Mouse (Mus musculus): Measurements from ENCODE around the gene Slc15a3.

Slc15a3 gene

GRCm38 (mm10) chr19:10868623-10869141, 29.2 kb downstream of the Slc15a3 start:
- intact Hi-C loops (cut with DNase I): no loop called here

- intact Hi-C loops (cut with DNase I): no loop called here
Observed at GRCm38 (mm10) chr19:10869241-10869885, 29.8 kb downstream of the Slc15a3 start.

- intact Hi-C loops (cut with DNase I): no loop called here
Observed at GRCm38 (mm10) chr19:10869886-10870527, 30.5 kb downstream of the Slc15a3 start, which contains the start of gene Tmem132a. Tmem132a (minus strand) TSS chr19:10869940.

- intact Hi-C loops (cut with DNase I): no loop called here
Observed at GRCm38 (mm10) chr19:10870676-10871075, 31.1 kb downstream of the Slc15a3 start.

GRCm38 (mm10) chr19:10871328-10871961, 31.9 kb downstream of the Slc15a3 start:
- intact Hi-C loops (cut with DNase I): no loop called here

GRCm38 (mm10) chr19:10878201-10878837, 38.8 kb downstream of the Slc15a3 start:
- intact Hi-C loops (cut with DNase I): no loop called here

GRCm38 (mm10) chr19:10880085-10880974, 40.8 kb downstream of the Slc15a3 start:
- intact Hi-C loops (cut with DNase I): no loop called here

- intact Hi-C loops (cut with DNase I): no loop called here
Observed at GRCm38 (mm10) chr19:10880975-10881425, 41.5 kb downstream of the Slc15a3 start.

GRCm38 (mm10) chr19:10881426-10882154, 42.1 kb downstream of the Slc15a3 start, which contains the start of gene Tmem109:
Tmem109 (minus strand) TSS chr19:10882001.
- intact Hi-C loops (cut with DNase I): no loop called here

GRCm38 (mm10) chr19:10892201-10892600, 52.7 kb downstream of the Slc15a3 start:
- intact Hi-C loops (cut with DNase I): no loop called here

- intact Hi-C loops (cut with DNase I): no loop called here
Observed at GRCm38 (mm10) chr19:10895016-10895528, 55.5 kb downstream of the Slc15a3 start, which contains the start of gene Prpf19. Prpf19 (plus strand) TSS chr19:10895231.

GRCm38 (mm10) chr19:10895708-10896107, 56.2 kb downstream of the Slc15a3 start:
- intact Hi-C loops (cut with DNase I): no loop called here

GRCm38 (mm10) chr19:10896849-10897248, 57.3 kb downstream of the Slc15a3 start:
- intact Hi-C loops (cut with DNase I): no loop called here

- intact Hi-C loops (cut with DNase I): no loop called here
Observed at GRCm38 (mm10) chr19:10897491-10897890, 58.0 kb downstream of the Slc15a3 start.

GRCm38 (mm10) chr19:10900315-10900714, 60.8 kb downstream of the Slc15a3 start:
- intact Hi-C loops (cut with DNase I): no loop called here

GRCm38 (mm10) chr19:10901046-10901445, 61.5 kb downstream of the Slc15a3 start:
- intact Hi-C loops (cut with DNase I): no loop called here

- intact Hi-C loops (cut with DNase I): no loop called here
Observed at GRCm38 (mm10) chr19:10904512-10904911, 65.0 kb downstream of the Slc15a3 start.

- intact Hi-C loops (cut with DNase I): no loop called here
Observed at GRCm38 (mm10) chr19:10904927-10905727, 65.6 kb downstream of the Slc15a3 start.

- intact Hi-C loops (cut with DNase I): no loop called here
Observed at GRCm38 (mm10) chr19:10905728-10906000, 66.1 kb downstream of the Slc15a3 start.

Measured in adrenal gland (tissue).